Mouse (Mus musculus): ENCODE results near the gene Gm44503. TPM values are rescaled to one million over a fixed set of nuclear protein-coding genes. Genes with fewer than 3 reads are reported as not detected.

Gm44503 gene
- total RNA-seq, 2 experiments from 2014 or later = 0.21 TPM; not detected in 1

DNA sequence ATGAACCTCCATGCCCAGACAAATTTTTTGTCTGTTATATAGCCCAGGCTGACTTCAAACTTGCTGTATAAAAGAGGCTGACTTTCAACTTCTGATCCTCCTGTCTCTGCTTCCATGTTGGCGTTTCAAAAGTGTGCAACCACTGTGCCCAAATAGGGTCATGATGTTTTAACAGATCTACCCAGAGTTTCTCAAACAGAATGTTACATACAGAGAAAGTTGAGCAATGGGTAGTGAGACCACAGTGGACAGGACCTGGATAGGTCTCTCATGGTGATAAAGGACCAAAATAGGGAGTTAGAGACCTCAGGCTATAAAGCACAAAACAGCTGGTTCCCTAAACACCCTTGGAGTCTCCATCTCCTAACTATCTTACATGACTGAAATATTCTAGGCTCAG is 71.8 kb downstream of the Gm44503 start:
- no peak for DNase-seq

- DNase-seq = no peak
Measured at GRCm38 (mm10) chr9:73031421-73031820, 72.8 kb downstream of the Gm44503 start.

- no peak for DNase-seq
Measured at GRCm38 (mm10) chr9:73033406-73033805, 74.8 kb downstream of the Gm44503 start.

DNA sequence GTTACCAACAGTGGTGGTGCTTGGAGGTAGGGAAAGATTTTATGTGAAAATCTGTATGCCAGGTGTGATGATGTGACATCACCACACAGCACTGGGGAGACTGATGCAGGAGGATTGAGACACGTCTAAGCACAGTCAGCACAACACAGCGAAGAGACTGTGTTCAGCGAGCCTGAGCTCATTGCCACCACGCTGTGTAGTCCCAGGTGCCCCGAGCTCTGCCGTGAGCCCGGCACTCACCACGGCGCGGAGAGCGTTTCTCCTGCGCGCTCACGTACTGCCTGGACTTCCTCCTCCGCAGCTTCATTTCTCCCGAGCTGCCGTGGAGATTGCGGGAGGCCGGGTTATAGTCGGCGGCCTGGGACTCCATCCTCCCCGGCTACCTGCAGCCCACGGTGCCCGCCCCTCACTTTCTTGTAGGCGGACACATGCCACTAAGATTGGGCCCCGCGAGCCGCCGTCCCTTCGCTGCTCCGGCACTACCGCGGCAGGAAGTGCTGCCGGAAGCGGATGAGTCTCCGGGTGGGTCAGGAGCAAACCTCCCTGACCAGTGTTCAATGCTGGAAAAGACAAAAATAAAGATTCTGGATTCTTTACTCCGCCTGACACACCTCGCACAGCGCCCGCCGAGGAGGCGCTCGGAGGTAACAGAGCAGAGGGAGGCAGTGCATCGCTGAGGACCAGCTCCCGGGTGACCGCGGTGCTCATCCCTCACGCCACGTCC is 80.7 kb downstream of the Gm44503 start:
- DNase-seq = peak; percentile 96

DNA sequence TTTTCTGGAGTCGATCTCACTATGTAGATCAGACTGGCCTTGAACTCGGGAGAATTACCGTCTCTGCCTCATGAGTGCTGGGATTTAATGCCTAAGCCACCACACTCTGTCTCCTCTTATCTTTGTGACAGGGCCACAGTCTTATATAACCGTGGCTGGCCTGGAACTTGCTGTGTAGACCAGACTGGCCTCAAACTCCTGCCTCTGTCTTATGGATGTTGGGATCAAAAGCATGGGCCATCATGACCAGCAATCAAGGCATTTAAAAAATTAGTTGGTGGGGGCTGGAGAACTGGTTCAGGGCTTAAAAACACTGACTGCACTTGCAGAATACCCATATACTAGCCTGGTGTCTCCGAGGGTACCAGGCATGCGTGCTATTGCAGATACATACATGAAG is 81.4 kb downstream of the Gm44503 start, which contains the start of gene Pigb:
TSS of gene Pigb (minus strand) at position 299 of the 400 bp plus-strand sequence.
- DNase-seq = no peak

- peak; percentile 93 for DNase-seq
Measured at GRCm38 (mm10) chr9:73044146-73045079, 85.8 kb downstream of the Gm44503 start, which contains the start of gene Rab27a. Gene Rab27a, plus strand, starts transcription at chr9:73044854.

GRCm38 (mm10) chr9:73045204-73045603 is 86.6 kb downstream of the Gm44503 start:
- no peak for DNase-seq

DNA sequence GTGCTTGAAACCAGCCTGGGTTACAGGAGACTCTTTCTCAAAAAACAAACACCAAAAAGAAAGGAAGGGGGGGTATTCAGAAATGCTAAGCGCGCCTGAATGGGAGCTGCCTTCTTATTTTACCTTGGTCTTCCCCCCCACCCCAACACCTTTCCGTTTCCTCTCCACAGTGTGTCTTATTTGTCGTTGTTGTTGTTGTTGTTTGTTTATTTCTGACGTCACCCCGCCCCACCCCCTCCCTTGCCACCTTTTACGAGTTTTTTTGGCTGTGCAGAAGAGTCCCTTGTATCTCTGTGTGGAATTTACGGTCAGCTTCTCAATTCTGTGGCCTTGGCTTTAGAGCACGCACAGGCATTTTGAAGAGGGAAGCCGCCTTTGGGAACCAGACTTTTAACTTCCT is 87.1 kb downstream of the Gm44503 start:
- DNase-seq = no peak

DNA sequence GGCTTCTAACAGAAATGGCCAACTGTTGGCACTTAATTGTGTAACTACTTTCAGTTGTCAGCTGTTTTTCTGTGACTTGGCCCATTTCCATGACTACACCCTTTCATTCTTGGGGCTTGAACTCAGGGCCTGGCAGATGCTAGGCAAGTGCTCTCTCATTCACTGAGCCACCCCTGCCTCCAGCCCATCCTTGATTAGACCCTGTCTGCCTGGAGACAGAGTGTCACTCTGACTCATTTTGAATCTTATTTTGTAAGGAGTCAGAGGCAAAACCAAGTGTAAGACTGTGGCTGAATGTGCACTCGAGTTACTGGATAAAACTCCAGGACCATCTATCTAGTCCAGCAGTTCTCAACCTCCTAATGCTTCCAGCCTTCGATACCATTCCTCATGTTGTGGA is 89.3 kb downstream of the Gm44503 start:
- no peak for DNase-seq

- DNase-seq = no peak
Measured at GRCm38 (mm10) chr9:73048927-73049326, 90.3 kb downstream of the Gm44503 start.

DNA sequence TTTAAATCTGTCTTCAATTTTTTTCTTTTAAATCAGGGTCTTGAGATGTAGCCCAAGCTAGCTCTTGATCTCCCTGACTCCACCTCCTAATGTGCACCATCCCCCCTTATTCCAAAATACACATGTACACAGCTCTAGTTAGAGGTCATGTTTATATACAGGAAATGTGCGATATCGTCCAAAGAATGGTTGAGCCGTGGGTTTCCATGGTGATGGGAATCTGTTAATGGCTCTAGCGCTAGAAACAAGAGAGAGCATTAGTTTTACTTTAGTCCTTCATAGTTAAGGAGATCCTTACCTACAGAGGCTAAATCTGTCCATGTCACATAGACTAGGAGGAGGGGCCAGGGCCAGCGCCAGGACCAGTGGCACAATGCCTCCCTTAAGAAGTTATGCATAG is 91.2 kb downstream of the Gm44503 start:
- DNase-seq = no peak

DNA sequence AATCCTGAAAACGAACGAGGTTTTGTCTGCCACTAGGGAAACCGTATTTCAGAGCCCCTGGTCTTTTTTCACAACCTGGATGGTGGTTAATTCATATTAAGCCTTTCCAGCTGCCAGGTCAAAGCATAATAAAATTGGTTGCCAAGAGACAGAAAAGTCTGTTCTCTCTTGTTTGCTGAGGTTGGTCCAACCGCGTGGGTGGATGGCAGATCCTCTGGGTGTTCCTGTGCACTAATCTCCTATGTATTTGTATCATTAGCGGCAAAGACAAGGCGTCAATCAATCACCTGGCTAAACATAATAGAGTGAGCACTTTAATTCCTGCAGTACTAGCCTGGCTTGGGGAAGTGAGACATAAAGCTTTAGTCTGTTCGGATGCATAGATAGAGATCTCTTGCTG is 92.0 kb downstream of the Gm44503 start:
- no peak for DNase-seq

- peak; percentile 49 for DNase-seq
Measured at GRCm38 (mm10) chr9:73055441-73055911, 96.8 kb downstream of the Gm44503 start.

DNA sequence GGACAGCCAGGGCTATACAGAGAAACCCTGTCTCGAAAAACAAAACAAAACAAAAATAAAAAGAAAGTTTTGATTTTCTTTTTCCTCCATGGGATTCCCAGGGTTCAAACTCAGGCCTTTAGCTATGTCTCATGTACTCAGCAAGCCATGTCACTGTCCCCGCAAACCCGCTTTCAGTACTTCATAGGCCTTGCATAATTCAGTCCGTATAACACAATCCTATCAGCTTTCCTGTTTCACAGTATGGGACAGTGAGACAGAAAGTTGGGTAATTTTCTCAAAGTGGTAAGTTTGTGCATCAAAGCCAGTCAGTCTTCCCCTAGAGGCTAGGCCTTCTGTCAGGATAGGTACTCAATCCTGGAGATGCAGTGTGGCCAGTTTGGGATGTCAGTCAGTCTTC is 100.6 kb downstream of the Gm44503 start:
- no peak for DNase-seq

DNA sequence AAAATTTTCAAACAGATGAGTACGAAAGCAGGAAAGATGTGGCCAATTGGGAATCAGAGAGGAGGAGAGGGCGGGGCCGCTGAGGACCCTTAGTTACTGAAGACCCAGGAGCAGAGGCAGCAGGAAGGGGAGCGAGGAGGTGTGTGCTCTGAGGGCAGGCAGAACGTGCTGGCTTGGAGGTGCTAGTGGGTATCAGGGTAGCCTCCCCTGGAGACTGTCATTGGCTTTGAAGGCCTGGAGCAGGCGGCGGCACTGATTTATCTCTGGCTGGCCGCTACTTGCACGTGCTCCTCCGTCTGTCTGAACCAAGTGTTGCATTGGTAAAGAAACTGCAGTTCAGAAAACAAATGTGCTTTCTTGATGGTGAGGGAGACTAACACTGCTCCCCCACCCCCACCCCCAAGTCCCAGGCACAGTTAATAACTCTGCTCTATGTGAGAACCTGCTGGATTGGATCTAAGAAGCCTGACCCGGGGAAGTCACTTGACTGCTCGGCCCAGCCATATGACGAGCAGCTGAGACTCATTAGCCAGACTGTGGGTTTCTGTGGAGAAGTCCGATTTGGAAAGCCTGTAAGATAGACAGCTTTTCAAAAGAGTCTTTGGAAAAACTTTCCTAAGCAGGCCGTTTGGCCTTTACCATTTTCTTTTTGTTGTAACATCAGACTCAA is 105.1 kb downstream of the Gm44503 start:
- peak; percentile 42 for DNase-seq

Small RNA genes within 50 kb of the gene (microRNA-seq; reads per million reads assigned to microRNA genes)
- not detected for gene Gm27353

Other genes starting within 250 kb of the Gm44503 start
- under 1 TPM; 0.45 to 0.61 TPM for gene Prtg, start 152.0 kb upstream of the Gm44503 start, total RNA-seq (2021)
- 1 to 10 TPM; 3.5 to 5.0 TPM for gene Pygo1, start 33.2 kb upstream of the Gm44503 start, total RNA-seq (2021)
- gene Dyx1c1, start 67 bp upstream of the Gm44503 start, total RNA-seq (2021) = under 1 TPM; 0.66 to 0.85 TPM
- gene Ccpg1os, start 26.5 kb downstream of the Gm44503 start, total RNA-seq (2021) = 10 to 100 TPM; 11.3 to 12.4 TPM
- gene Ccpg1, start 26.6 kb downstream of the Gm44503 start, total RNA-seq (2021) = 10 to 100 TPM; 71.0 to 73.8 TPM
- 10 to 100 TPM in 1 of 2 experiments, 1 to 10 TPM in 1; 7.6 to 12.1 TPM for gene Pigb, start 81.5 kb downstream of the Gm44503 start, total RNA-seq (2021)
- gene Rab27a, start 86.0 kb downstream of the Gm44503 start, total RNA-seq (2021) = 10 to 100 TPM; 21.9 to 27.0 TPM
- gene Khdc3, start 143.0 kb downstream of the Gm44503 start, total RNA-seq (2021) = under 1 TPM; 0.72 to 0.94 TPM
- not detected for gene Gm20509, start 143.6 kb downstream of the Gm44503 start, total RNA-seq (2021)
- 10 to 100 TPM; 61.2 to 63.7 TPM for gene Rsl24d1, start 154.6 kb downstream of the Gm44503 start, total RNA-seq (2021)

All from adrenal gland, postnatal 10 days (tissue).